Mouse (Mus musculus) adrenal gland, postnatal 25 days (tissue): Measurements from ENCODE around the gene Slc8b1. TPM values are rescaled to one million over a fixed set of nuclear protein-coding genes. Genes with fewer than 3 reads are reported as not detected.

Source experiments
- DNase-seq: peaks from one replicate; pipeline ENCODE4 v3.0.0; 2021; ENCODE audit warnings: mixed read lengths
- long read RNA-seq: library from polyadenylated mRNA; stranded (forward); transcript quantifications from one replicate; pipeline ENCODE4 v2.0.0, GENCODE M21; 2021
- total RNA-seq: library from RNA; stranded (reverse); gene quantifications from 2 replicates; pipeline ENCODE4 v1.2.3, GENCODE M21; 2021

Gene Slc8b1
- 34.5 and 55.3 TPM in 2 replicates for total RNA-seq
- long read RNA-seq, transcript Slc8b1-201 (16 exons, 2,898 nt): major isoform, 16 of 91 reads
- long read RNA-seq, partial matches to known transcripts: 19 of 91 reads
- long read RNA-seq, other reads (novel, unspliced or antisense): 53 of 91 reads

- peak; percentile 96 for DNase-seq
Measured at GRCm38 (mm10) chr5:120510982-120511642, at the start of gene Slc8b1. TSS of gene Slc8b1 (plus strand) at chr5:120511168.

DNA sequence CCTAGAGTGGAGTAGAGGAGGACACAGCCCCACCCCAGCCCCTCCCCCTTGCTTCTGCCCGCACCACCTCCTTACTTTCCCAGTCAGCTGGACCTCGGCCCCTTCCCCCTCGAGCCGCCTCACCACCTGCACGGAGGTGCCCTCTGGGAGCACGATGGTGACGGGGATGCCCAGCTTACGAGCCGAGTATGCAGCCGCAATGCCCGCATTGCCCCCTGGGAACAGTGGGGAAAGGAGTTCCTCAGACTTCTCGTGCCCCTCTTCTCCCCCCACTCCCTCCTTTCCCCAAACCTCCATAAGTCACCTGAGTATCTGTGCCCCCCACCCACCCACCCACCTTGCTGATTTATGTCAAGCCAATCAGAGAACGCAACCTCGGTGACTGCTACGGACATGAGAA is 49.1 kb upstream of the Slc8b1 start:
- DNase-seq: no peak

- DNase-seq: no peak
Measured at GRCm38 (mm10) chr5:120464321-120464720, 46.6 kb upstream of the Slc8b1 start.

GRCm38 (mm10) chr5:120465062-120465461 is 45.9 kb upstream of the Slc8b1 start:
- DNase-seq: peak; percentile 42

DNA sequence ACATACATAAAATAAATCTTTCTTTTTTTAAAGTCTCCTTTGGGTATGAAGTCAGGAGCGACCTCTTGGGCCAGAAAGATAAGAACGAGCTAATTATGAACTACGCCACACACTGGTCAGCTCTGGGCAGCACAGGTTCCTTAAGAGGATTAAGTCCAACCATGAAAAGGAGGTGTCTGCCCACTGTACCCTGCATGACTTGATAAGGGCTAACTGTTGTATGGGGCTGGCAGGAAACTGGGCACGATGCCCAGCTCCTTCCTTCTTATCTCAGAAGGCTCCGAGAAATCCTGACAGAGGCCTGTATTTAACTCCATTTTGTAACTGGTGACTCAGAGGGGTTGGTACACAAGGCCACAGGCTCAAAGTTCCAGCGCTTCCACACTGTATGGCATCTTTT is 45.1 kb upstream of the Slc8b1 start:
- peak; percentile 82 for DNase-seq

DNA sequence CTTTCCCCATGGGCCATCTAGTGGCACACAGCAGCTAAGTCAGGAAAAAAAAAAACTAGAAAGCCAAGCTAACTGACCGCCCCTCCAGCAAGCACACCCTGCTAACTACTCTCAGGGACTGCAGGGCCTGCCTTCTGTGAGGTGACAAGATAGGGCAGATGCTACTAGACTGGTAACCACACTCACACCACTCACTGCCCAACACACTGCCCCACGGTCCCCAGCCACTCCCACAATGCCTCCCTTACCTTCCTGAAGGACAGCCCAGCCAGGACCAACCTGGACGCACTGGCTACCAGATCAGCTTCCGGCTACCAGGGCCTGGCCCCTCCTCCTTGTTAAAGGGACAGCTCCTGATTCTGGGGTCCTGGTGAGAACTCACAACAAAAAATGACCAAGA is 43.9 kb upstream of the Slc8b1 start:
- peak; percentile 56 for DNase-seq

- no peak for DNase-seq
Measured at GRCm38 (mm10) chr5:120468336-120468735, 42.6 kb upstream of the Slc8b1 start.

DNA sequence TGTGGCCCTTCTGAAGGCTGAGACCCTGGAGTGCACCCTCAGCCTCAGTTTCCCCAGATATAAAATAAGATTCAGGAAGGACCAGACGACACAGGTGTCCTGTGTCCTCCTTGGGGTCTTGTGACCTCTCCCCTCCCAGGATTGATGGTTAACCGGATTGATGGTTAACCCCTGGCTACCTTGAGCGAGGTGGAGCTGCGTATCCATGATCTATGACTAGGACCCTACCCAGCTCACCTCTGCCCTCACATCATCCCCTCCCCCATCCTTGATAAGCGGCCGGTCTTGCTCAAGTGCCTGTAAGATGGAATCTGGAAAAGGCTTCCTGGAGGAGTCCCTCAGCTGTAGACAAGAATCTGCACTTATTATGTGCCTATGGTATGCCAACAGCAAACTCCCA is 42.1 kb upstream of the Slc8b1 start:
- no peak for DNase-seq

DNA sequence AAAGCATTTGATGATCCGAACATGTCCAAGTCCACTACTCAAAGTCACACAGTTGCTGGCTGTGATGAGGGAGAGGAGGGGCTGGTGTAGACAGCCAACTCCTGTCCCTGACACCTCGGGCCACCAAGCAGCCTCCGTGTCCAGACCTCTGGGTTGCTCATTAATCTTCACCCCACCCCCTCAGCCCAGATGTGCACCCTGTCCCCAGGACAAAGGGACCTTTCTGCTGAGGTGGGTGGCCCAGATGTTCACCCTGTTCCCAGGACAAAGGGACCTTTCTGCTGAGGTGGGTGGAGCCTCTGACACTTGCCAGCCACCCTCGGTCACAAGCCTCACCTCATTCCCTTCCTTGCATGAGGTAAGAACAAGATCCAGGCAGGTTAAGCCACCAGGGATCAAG is 39.4 kb upstream of the Slc8b1 start:
- no peak for DNase-seq

DNA sequence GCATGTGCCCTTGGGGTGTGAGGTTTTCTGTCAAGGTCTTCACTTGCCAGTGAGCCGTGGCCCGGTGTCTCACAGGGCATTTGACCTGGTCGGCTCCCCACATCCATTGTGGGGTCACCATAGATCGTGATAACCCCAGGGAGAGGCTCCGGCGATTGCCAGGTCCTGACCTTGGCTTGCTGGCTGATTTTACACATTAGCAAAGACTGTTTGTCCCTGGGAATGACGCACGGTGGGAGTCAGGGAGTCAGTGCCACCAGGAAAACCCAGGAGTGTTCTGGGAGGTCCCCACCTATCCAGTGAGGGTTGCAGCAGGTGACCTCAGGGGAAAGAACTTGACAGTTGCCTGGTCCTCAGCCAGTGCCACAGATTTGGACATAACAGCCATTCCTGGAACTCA is 38.2 kb upstream of the Slc8b1 start, which contains the start of gene Sdsl:
Gene Sdsl (minus strand): TSS at position 41 of the 400 bp plus-strand sequence.
- no peak for DNase-seq

DNA sequence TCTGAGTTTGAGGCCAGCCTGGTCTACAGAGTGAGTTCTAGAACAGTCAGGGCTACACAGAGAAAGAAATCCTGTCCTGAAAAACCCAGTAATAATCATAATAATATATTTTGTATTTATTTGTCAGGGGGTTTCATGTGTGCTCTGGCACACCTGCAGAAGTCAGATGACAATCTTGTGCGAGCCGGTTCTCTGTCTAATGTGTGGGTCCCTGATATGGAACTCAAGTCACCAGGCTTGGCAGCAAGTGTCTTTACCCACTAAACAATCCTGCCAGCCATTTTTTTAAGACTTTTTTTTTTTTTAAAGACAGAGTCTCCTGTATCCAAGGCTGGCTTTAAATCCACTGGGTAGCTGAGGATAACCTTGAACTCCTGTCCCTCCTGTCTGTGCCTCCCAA is 37.6 kb upstream of the Slc8b1 start:
- no peak for DNase-seq

GRCm38 (mm10) chr5:120475861-120476260 is 35.1 kb upstream of the Slc8b1 start:
- DNase-seq: no peak

- DNase-seq: no peak
Measured at GRCm38 (mm10) chr5:120476296-120476695, 34.7 kb upstream of the Slc8b1 start, which contains the start of gene Sds. TSS of gene Sds (plus strand) at chr5:120476526.

GRCm38 (mm10) chr5:120477993-120478392 is 33.0 kb upstream of the Slc8b1 start:
- no peak for DNase-seq

DNA sequence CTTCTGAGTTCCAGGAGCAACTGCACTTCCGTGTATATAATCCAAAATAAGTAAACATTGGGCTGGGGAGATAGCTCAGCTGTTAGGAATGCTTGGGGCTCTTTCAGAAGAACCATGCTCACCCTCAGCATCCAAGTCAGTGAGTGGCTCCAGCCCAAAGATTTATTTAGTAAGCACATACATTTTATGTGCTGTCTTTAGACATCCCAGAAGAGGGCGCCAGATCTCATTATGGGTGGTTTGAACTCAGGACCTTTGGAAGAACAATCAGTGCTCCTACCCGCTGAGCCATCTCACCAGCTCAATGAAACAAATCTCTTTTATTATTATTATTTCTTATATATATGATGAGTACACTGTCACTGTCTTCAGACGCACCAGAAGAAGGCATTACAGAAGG is 31.4 kb upstream of the Slc8b1 start:
- DNase-seq: no peak

DNA sequence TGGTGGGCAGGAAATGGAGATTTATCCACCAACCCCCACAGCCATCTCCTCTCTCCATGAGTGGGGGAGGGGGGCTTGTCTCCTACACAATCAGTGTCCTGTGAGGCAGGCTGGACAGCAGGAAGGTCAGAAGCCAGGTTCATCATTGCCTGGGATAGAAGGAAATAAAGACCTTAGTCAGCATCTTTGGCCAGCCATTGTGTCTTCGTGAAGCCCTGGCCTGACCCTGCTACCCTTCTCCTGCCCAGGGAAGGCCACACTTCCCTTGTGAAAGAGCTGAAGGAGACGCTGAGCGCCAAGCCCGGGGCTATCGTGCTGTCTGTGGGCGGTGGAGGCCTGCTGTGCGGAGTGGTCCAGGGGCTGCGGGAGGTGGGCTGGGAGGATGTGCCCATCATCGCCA is 29.8 kb upstream of the Slc8b1 start:
- no peak for DNase-seq

DNA sequence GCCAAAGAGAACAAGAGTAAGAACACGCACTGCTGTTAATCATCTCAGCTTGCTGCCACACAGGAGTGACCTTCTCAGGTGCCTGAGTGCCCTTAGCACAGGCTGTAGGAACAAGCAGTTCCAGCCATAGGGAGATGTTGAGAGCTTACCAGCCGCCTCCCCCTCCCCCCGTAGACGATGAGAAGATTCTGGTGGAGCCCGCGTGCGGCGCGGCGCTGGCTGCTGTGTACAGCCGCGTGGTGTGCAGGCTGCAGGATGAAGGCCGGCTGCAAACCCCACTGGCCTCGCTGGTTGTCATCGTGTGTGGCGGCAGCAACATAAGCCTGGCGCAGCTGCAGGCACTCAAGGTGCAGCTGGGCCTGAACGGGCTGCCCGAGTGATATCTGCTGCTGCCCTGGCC is 27.6 kb upstream of the Slc8b1 start:
- DNase-seq: no peak

GRCm38 (mm10) chr5:120487844-120488243 is 23.1 kb upstream of the Slc8b1 start:
- no peak for DNase-seq

DNA sequence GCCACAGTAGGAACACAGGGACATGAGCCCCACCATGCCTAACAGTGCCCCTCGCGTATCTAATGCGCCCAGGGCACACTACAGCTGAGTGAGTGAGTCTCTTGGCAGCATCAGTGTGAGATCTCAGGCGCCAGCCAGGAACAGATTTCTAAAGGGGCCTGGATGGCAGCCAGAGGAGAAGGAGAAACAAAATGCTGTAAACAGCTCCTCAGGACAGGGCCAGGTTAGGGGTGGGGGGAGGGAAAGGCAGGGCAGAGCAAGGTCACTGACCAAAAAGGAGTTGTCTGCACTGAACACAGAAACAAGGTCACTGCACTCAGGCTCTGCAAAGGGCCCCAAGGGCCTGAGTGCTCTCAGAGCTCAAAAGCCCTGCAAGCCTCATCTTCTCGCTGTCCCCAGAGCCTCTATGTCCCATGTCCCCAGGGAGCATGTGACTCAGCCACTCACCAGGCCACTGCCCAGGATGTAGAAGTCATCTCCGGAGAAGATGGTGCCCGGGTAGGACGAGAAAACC is 20.2 kb upstream of the Slc8b1 start:
- peak; percentile 52 for DNase-seq

DNA sequence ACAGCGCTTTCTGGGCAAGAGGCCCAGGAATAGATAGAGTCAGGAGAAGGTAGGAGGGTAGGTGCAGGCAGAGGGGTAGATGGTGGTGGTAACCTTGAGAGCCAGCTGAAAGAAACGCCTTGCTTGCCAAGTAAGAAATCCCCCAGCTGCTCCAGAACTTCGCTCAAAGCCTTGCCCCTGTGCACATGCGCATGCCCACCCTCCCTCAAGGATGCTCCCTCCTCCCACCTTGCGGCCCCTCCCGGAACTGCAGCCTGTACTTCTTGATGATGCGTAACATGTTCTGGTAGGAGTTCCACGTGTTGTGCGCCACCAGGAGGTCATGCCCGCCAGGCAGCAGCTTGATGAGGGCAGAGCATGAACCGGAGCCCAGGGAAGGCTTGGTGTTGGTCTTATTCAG is 18.5 kb upstream of the Slc8b1 start:
- DNase-seq: peak; percentile 35

GRCm38 (mm10) chr5:120493440-120493839 is 17.5 kb upstream of the Slc8b1 start:
- DNase-seq: no peak

DNA sequence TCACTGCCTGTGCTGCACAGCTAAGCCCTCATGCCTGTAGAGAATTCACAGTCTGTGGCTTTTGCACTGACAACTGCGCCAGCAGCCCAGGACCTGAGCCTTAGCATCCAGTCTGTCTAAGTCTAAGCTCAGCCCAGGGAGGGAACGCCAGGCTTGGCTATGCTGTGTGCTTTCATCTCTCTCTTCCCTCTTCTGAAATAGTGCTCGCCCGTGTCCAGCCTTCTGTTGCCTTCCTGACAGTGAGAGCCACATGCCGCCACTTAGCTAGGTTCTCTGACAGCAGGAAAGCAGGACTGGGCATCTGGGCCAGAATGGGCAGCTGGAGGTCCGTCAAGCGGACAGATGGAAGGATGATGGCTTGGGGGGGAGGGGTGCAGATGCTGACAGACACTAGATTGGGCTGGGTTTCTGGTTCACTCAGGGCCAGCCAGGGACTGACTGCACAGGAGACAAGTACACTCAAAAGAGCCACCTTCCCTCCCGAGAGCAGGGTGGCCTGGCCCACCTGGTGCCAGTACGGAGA is 17.0 kb upstream of the Slc8b1 start:
- no peak for DNase-seq

DNA sequence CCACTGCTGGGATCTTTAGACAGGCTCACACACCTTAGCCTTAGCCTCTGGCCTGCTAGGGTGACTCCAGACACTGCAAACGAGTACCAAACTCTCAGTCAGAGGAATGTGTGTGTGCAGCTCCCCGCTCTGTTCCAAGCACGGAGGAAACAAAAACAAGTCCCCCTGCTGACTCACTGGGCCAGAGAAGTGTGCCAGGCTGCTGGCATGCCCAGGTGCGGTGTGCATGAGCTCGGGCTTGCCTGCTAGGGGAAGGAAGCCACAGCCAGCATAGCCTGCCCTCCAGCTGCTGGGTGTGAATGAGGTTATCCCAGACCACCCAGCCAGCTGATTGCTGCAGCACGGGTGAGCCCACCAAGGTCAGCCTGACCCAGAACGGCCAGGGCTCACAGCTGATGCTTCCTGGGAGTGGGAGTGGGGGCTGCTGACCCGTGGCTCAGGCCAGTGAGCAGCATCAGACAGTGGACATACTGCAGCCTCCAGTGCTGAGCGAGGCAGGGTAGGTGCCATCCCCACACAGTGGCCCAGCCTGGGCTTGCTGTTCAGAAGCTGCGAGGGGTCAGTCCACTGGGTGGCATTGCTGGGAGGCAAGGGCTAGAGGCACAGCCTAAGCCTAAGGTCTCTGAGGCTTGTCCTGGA is 15.8 kb upstream of the Slc8b1 start:
- DNase-seq: peak; percentile 31
